Mouse (Mus musculus): ENCODE data around the gene Litaf. TPM values are rescaled to one million over a fixed set of nuclear protein-coding genes. Genes with fewer than 3 reads are reported as not detected.

Gene Litaf
- polyA plus RNA-seq, 1 experiment from 2014 or later: 63.6 TPM

DNA sequence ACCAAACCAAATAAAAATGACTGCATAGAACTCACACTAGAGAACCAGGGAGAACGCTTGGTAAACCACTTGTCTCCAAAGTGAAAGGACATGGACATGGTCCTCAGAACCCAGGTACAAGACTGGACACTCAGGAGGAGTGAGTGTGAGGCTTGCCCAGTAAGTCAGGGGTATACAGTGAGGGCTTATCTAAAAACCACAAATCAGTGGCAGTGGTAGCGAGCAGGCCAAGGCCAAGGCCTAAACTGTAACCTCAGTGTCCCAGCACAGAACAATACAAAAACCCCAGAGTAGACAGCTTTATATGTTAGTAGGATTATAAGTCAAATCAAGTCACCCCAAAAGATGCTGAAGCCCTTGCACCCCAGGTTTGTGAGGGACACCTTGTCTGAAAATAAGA, 154.9 kb downstream of the Litaf start:
- no peak for ATAC-seq (ENCODE audit: insufficient number of reproducible peaks, low FRiP score)
- H3K9me3 ChIP-seq (replicated peaks): no peaks in the 10 kb centered on the region
- no peak overlapping the region for H3K27ac ChIP-seq (ENCODE audit: poor library complexity, severe bottlenecking)
- 72% methylated on average over 2 of the region's 2 CpGs for WGBS
- H3K36me3 ChIP-seq: no peaks in the 10 kb centered on the region
- no peak overlapping the region for H3K4me2 ChIP-seq
- H3K4me3 ChIP-seq: no peak overlapping the region
- no peak overlapping the region for H3K9ac ChIP-seq
- H3K4me1 ChIP-seq (replicated peaks): peaks cover 7% of the 10 kb centered on the region
- no peaks in the 10 kb centered on the region for H3K27me3 ChIP-seq (replicated peaks)

DNA sequence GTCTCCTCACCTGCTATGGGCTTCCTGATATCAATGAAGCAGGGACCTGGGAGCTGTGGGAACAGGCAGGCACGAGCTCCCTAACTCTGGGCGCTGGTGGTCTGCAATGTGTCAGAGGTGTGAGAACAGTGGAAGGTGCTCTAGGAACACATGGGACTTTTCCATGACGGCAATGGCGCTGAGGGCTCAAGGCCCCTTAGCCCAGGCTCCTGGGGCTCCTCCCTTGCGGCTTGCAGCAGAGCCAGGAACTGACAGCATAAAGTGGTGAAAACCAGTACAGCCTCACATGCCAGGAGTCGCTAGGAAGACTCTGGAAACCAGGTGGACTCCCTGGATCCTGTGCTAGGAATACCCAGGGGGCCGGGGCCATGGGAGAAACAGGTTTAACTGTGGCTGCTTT, 155.4 kb downstream of the Litaf start:
- Histone ChIP-seq H3K9me3 (replicated peaks) (no peaks in the 10 kb centered on the region), H3K4me3 (no peak overlapping the region), H3K27me3 (replicated peaks) (no peaks in the 10 kb centered on the region), H3K27ac (ENCODE audit: poor library complexity, severe bottlenecking) (0 out of 2 replicates have a peak overlapping the region, but pooled peaks have one; percentile 11), H3K4me1 (replicated peaks) (peaks cover 12% of the 10 kb centered on the region), H3K9ac (no peak overlapping the region), H3K36me3 (no peaks in the 10 kb centered on the region), H3K4me2 (no peak overlapping the region)
- WGBS: 49% methylated on average over 7 of the region's 7 CpGs
- no peak for ATAC-seq (ENCODE audit: insufficient number of reproducible peaks, low FRiP score)

Small RNAs within 50 kb of the gene (microRNA-seq; reads per million reads assigned to microRNA genes)
- gene Gm26268: not detected

Other genes with a start within 250 kb of the Litaf start
- 3.9 and 5.0 TPM in 2 replicates for gene Rmi2, start 231.1 kb downstream of the Litaf start, polyA plus RNA-seq (2016; fragmentation: Nextera tagmentation; extraction: Ambion mirVana)
- 38.7 and 39.4 TPM in 2 replicates for gene Snn, start 5.2 kb downstream of the Litaf start, polyA plus RNA-seq (2016; fragmentation: Nextera tagmentation; extraction: Ambion mirVana)
- 36.7 and 37.2 TPM in 2 replicates for gene Txndc11, start 68.5 kb upstream of the Litaf start, polyA plus RNA-seq (2016; fragmentation: Nextera tagmentation; extraction: Ambion mirVana)
- gene Zc3h7a, start 110.2 kb upstream of the Litaf start, polyA plus RNA-seq (2016; fragmentation: Nextera tagmentation; extraction: Ambion mirVana): 77.9 and 83.9 TPM in 2 replicates
- 146 and 152 TPM in 2 replicates for gene Rsl1d1, start 137.2 kb upstream of the Litaf start, polyA plus RNA-seq (2016; fragmentation: Nextera tagmentation; extraction: Ambion mirVana)
- gene Gspt1, start 188.2 kb upstream of the Litaf start, polyA plus RNA-seq (2016; fragmentation: Nextera tagmentation; extraction: Ambion mirVana): 74.9 and 77.5 TPM in 2 replicates
- gene Tnfrsf17, start 247.7 kb upstream of the Litaf start, polyA plus RNA-seq (2016; fragmentation: Nextera tagmentation; extraction: Ambion mirVana): not detected in 2 replicates

Data from heart, embryonic 12.5 days (tissue).